ENCODE assay signal across 8 mouse cellular contexts in genomic region chr7:92742341-92742741, GRCm38 (mm10). TPM values are rescaled to one million over a fixed set of nuclear protein-coding genes. Genes with fewer than 3 reads are reported as not detected.
DNase-seq lines count a peak whose midpoint lies in the region; ATAC-seq and TF ChIP-seq lines count a peak whose summit lies in the region.

No protein-coding gene starts in this region.

- H3K4me2 ChIP-seq in hindbrain, embryonic 16.5 days (ENCODE audit: low read length): peak overlapping the region; percentile 60
- peak overlapping the region; percentile 79 for H3K4me2 ChIP-seq in midbrain, postnatal 0 days (ENCODE audit: low read depth, low read length, poor library complexity, severe bottlenecking)

- H3K4me1 ChIP-seq in hindbrain, embryonic 16.5 days (ENCODE audit: control insufficient read depth, insufficient read depth, low read depth, low read length): peaks cover 36% of the 10 kb centered on the region
- peaks cover 6% of the 10 kb centered on the region; the same call in 1 of the 2 replicates for H3K4me1 ChIP-seq in midbrain, postnatal 0 days (ENCODE audit: insufficient read depth, low read length)

- no peaks in the 10 kb centered on the region for H3K36me3 ChIP-seq in hindbrain, embryonic 16.5 days (ENCODE audit: control insufficient read depth, insufficient read depth, low read length)
- no peaks in the 10 kb centered on the region for H3K36me3 ChIP-seq in midbrain, postnatal 0 days (ENCODE audit: insufficient read depth, low read length)

- H3K9ac ChIP-seq in hindbrain, embryonic 16.5 days (ENCODE audit: low read depth, low read length): peak overlapping the region; percentile 84
- peak overlapping the region; percentile 97 for H3K9ac ChIP-seq in midbrain, postnatal 0 days (replicated peaks; ENCODE audit: low read length, poor library complexity, severe bottlenecking)

- H3K27me3 ChIP-seq in hindbrain, embryonic 16.5 days (replicated peaks; ENCODE audit: control insufficient read depth, insufficient read depth, low read length): no peaks in the 10 kb centered on the region
- no peaks in the 10 kb centered on the region for H3K27me3 ChIP-seq in midbrain, postnatal 0 days (ENCODE audit: insufficient read depth, low read length)

- DNase-seq in embryo, embryonic 10.5 days (ENCODE audit: low spot score): peak; percentile 51
- DNase-seq in embryo, embryonic 10 days (ENCODE audit: low spot score): no peak
- peak; percentile 42 for DNase-seq in 3T3-L1 (ENCODE audit: low read depth, low spot score)
- peak; percentile 56 for DNase-seq in embryo, embryonic 11 days
- peak; percentile 25 for DNase-seq in midbrain, postnatal 0 days (ENCODE audit: low spot score)
- no peak for DNase-seq in thymus, postnatal 14 days

- no peak for ATAC-seq in hindbrain, embryonic 16.5 days
- ATAC-seq in midbrain, postnatal 0 days (ENCODE audit: low FRiP score): no peak
- no peak for ATAC-seq in granulocyte monocyte progenitor cell, adult 5-6 weeks (replicated peaks; ENCODE audit: poor library complexity, severe bottlenecking)

- 0% methylated on average over 16 of the region's 16 CpGs for WGBS in hindbrain, embryonic 16.5 days
- under 1% methylated on average over 16 of the region's 16 CpGs for WGBS in midbrain, postnatal 0 days

- peak overlapping the region; percentile 85 for H3K27ac ChIP-seq in hindbrain, embryonic 16.5 days (ENCODE audit: low read depth, low read length)
- H3K27ac ChIP-seq in midbrain, postnatal 0 days (ENCODE audit: low read depth, low read length): peak overlapping the region; percentile 99

- peak overlapping the region; percentile 78 for H3K4me3 ChIP-seq in hindbrain, embryonic 16.5 days (ENCODE audit: low read length)
- H3K4me3 ChIP-seq in midbrain, postnatal 0 days (ENCODE audit: low read depth, low read length): peak overlapping the region; percentile 86

- no peaks in the 10 kb centered on the region for H3K9me3 ChIP-seq in hindbrain, embryonic 16.5 days (ENCODE audit: control insufficient read depth, low read length)
- H3K9me3 ChIP-seq in midbrain, postnatal 0 days (ENCODE audit: low read length): no peaks in the 10 kb centered on the region

- no peak for TF ChIP-seq CTCF in midbrain, postnatal 0 days (IDR thresholded peaks at IDR 0.05)

RNA-seq across cellular contexts. Expression of gene Rab30, which starts 0.9 kb away (rescaled TPM):
- 22.1 and 24.7 TPM in 2 replicates for polyA plus RNA-seq in hindbrain, embryonic 16.5 days (2015; fragmentation: Nextera tagmentation; extraction: Ambion mirVana)
- total RNA-seq in midbrain, postnatal 0 days (2014; rRNA removed): 37.2 and 44.7 TPM in 2 replicates
- 13.6 and 18.5 TPM in 2 replicates for polyA plus RNA-seq in midbrain, postnatal 0 days (2015; fragmentation: Nextera tagmentation; extraction: Ambion mirVana)
- not detected in 2 replicates for total RNA-seq in granulocyte monocyte progenitor cell, adult 5-6 weeks (2014; fragmentation: Nextera tagmentation)
- total RNA-seq in granulocyte monocyte progenitor cell, adult 5-6 weeks (2017): 0.13 TPM in 1 of 2 replicates, not detected in the other

Comparison
In these comparisons a context has a peak if more than half of its experiments do, and no peak if none do; other contexts are left out.
1. DNase-seq: peak in embryo, embryonic 10.5 days (single experiment), 3T3-L1 (single experiment), embryo, embryonic 11 days (single experiment) and midbrain, postnatal 0 days (single experiment); none in embryo, embryonic 10 days (single experiment) and thymus, postnatal 14 days (single experiment).
2. RNA of gene Rab30, which starts 0.9 kb away (total RNA-seq): 37.2 to 44.7 TPM in midbrain, postnatal 0 days; 0.13 TPM in granulocyte monocyte progenitor cell, adult 5-6 weeks; every median in the first group is over 10 times any median in the second.